Mouse (Mus musculus): ENCODE measurements around the gene Adora1. TPM values are rescaled to one million over a fixed set of nuclear protein-coding genes. Genes with fewer than 3 reads are reported as not detected.

The Adora1 gene
- polyA plus RNA-seq, 1 experiment from 2014 or later = 11.1 TPM

- no peaks in the 10 kb centered on the region; the same call in 1 of the 2 replicates for H3K27me3 ChIP-seq
- no peak overlapping the region for H3K27ac ChIP-seq (replicated peaks)
- H3K36me3 ChIP-seq = no peaks in the 10 kb centered on the region
- no peaks in the 10 kb centered on the region for H3K9me3 ChIP-seq
- H3K4me2 ChIP-seq = no peak overlapping the region
- ATAC-seq (ENCODE audit: low read depth) = no peak
- no peak overlapping the region for H3K9ac ChIP-seq
- H3K4me1 ChIP-seq (replicated peaks) = no peaks in the 10 kb centered on the region
- WGBS = 88% methylated on average over 12 of the region's 12 CpGs
- no peak overlapping the region for H3K4me3 ChIP-seq
These were observed 10.5 kb downstream of the Adora1 start for GRCm38 (mm10) chr1:134224649-134225227.

- no peaks in the 10 kb centered on the region for H3K9me3 ChIP-seq
- no peak overlapping the region for H3K4me2 ChIP-seq
- no peak overlapping the region for H3K4me3 ChIP-seq
- H3K9ac ChIP-seq = no peak overlapping the region
- no peaks in the 10 kb centered on the region; the same call in 1 of the 2 replicates for H3K27me3 ChIP-seq
- H3K36me3 ChIP-seq = no peaks in the 10 kb centered on the region
- no peak overlapping the region for H3K27ac ChIP-seq (replicated peaks)
- H3K4me1 ChIP-seq (replicated peaks) = no peaks in the 10 kb centered on the region
- ATAC-seq (ENCODE audit: low read depth) = no peak
- WGBS = 62% methylated on average over 8 of the region's 8 CpGs
These were observed 12.8 kb downstream of the Adora1 start for GRCm38 (mm10) chr1:134222122-134223055.

- Histone ChIP-seq H3K27ac (replicated peaks) (no peak overlapping the region), H3K4me2 (no peak overlapping the region), H3K27me3 (no peaks in the 10 kb centered on the region; the same call in 1 of the 2 replicates), H3K4me1 (replicated peaks) (peaks cover 2% of the 10 kb centered on the region), H3K4me3 (no peak overlapping the region), H3K9me3 (no peaks in the 10 kb centered on the region), H3K36me3 (no peaks in the 10 kb centered on the region), H3K9ac (no peak overlapping the region)
- no peak for ATAC-seq (ENCODE audit: low read depth)
- 88% methylated on average over 1 of the region's 1 CpGs for WGBS
These were observed 14.1 kb downstream of the Adora1 start for GRCm38 (mm10) chr1:134221172-134221571.

DNA sequence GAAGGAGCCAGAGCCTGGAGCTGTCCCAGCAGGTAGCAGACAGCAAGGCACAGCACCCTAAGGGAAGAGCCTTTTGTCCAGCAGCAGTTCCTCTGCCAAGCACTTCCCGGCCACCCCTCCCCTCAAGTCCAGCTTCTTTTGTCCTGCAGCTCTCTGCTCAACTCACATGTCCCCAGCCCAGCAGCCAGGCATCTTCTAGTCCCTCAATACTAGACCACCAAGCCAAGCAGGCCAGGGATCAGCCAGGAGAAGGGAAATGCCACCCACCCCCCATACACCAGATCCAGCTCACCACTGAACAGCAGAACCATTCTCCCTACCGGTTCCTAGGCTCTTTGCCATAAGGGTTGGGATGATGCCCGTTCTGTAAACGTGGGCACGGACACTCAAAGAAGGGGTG is 15.6 kb downstream of the Adora1 start:
- Histone ChIP-seq H3K9me3 (no peaks in the 10 kb centered on the region), H3K4me2 (no peak overlapping the region), H3K36me3 (no peaks in the 10 kb centered on the region), H3K9ac (no peak overlapping the region), H3K4me3 (no peak overlapping the region), H3K27ac (replicated peaks) (no peak overlapping the region), H3K27me3 (no peaks in the 10 kb centered on the region; the same call in 1 of the 2 replicates), H3K4me1 (replicated peaks) (peaks cover 12% of the 10 kb centered on the region)
- no peak for ATAC-seq (ENCODE audit: low read depth)
- WGBS = 78% methylated on average over 5 of the region's 5 CpGs

- Histone ChIP-seq H3K4me1 (replicated peaks) (peaks cover 12% of the 10 kb centered on the region), H3K9me3 (no peaks in the 10 kb centered on the region), H3K4me3 (no peak overlapping the region), H3K4me2 (no peak overlapping the region), H3K9ac (no peak overlapping the region), H3K27me3 (no peaks in the 10 kb centered on the region), H3K36me3 (no peaks in the 10 kb centered on the region), H3K27ac (replicated peaks) (no peak overlapping the region)
- 84% methylated on average over 3 of the region's 3 CpGs for WGBS
- no peak for ATAC-seq (ENCODE audit: low read depth)
These were observed 17.3 kb downstream of the Adora1 start for GRCm38 (mm10) chr1:134217942-134218341.

- no peak overlapping the region for H3K27ac ChIP-seq (replicated peaks)
- H3K9ac ChIP-seq = no peak overlapping the region
- H3K4me1 ChIP-seq (replicated peaks) = peaks cover 12% of the 10 kb centered on the region
- ATAC-seq (ENCODE audit: low read depth) = no peak
- H3K4me2 ChIP-seq = no peak overlapping the region
- no peaks in the 10 kb centered on the region for H3K9me3 ChIP-seq
- 75% methylated on average over 12 of the region's 12 CpGs for WGBS
- H3K4me3 ChIP-seq = no peak overlapping the region
- H3K36me3 ChIP-seq = no peaks in the 10 kb centered on the region
- no peaks in the 10 kb centered on the region for H3K27me3 ChIP-seq
These were observed 18.2 kb downstream of the Adora1 start for GRCm38 (mm10) chr1:134217028-134217481.

GRCm38 (mm10) chr1:134216629-134216971 is 18.6 kb downstream of the Adora1 start:
- WGBS = 81% methylated on average over 2 of the region's 2 CpGs
- no peak for ATAC-seq (ENCODE audit: low read depth)

DNA sequence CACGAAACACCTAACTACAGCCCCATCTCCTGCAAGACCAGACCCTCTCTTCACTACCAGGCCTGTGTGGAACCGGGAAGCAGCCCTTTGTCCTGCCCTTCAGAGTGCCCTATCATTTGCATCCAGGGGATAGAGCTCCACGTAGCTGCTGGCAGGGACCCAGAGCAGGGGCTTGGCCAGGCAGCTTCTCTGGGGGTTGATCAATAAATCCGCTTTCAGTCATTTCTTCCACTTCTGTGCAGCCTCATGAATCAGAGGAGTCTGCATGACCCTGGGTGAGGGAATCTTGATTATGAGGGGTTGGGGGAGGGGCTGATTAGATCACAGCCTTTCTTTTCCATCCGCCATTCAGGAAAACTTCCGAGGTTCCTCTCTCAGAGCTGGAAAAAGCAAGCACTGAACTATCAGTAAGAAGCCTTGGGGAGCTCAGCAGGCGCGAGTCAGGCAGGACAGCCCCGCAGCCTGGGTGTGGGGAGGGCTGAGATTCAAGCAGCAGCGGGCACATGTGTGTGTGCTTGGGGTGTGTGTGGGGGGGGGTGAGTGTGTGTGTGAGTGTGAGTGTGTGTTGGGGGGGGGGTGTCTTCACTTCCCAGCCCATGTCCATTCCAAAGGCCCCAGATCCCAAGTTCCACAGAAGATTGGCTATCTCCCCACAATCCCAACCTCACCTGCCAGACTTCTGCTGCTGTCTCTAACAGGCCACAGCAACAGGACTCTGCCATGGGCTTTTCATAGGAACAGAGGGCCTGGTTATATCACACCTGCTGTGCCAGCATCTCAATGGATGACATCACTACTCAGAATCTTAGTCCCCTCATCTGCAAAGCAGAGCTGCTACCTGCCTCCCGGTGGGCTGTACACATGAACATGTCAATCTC is 19.2 kb downstream of the Adora1 start:
- 20% methylated on average over 11 of the region's 11 CpGs for WGBS
- no peaks in the 10 kb centered on the region for H3K9me3 ChIP-seq
- peak; percentile 36; the same call in 1 of the 2 replicates for ATAC-seq (ENCODE audit: low read depth)

More at GRCm38 (mm10) chr1:134216629-134216971, 18.6 kb downstream of the Adora1 start:
- no peak overlapping the region for H3K4me2 ChIP-seq
- no peaks in the 10 kb centered on the region for H3K9me3 ChIP-seq
- H3K27me3 ChIP-seq = no peaks in the 10 kb centered on the region
- no peak overlapping the region for H3K4me3 ChIP-seq
- H3K9ac ChIP-seq = no peak overlapping the region
- H3K36me3 ChIP-seq = no peaks in the 10 kb centered on the region
- no peak overlapping the region for H3K27ac ChIP-seq (replicated peaks)
- peaks cover 12% of the 10 kb centered on the region for H3K4me1 ChIP-seq (replicated peaks)

GRCm38 (mm10) chr1:134215059-134215458 is 20.2 kb downstream of the Adora1 start:
- H3K9ac ChIP-seq = no peak overlapping the region

More for the DNA sequence above, 19.2 kb downstream of the Adora1 start:
- no peaks in the 10 kb centered on the region for H3K27me3 ChIP-seq
- H3K4me3 ChIP-seq = no peak overlapping the region
- H3K4me2 ChIP-seq = 0 out of 2 replicates have a peak overlapping the region, but pooled peaks have one; percentile 1
- H3K27ac ChIP-seq (replicated peaks) = peak overlapping the region; percentile 46
- H3K9ac ChIP-seq = peak overlapping the region; percentile 12; the same call in 1 of the 2 replicates
- H3K4me1 ChIP-seq (replicated peaks) = peaks cover 12% of the 10 kb centered on the region
- H3K36me3 ChIP-seq = no peaks in the 10 kb centered on the region

DNA sequence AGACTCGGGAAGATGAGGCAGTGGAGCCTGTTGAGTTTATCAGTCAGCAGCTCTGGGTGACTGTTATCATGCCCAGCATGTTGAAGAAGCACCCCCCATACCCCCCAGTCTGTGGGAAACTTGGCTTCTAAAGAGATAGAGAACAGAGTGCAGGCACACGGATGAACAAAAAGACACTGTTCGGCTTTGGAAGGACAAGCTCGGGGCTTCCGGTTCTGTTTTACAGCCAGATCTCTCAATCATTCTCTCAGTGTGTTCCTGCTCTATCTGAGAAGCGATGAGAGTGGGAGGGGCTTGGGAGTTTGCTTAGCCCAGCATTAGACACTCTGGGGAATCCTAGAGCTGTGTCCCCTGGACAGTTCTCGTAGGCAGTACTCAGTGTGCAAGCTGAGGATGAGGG is 21.8 kb downstream of the Adora1 start:
- Histone ChIP-seq H3K4me3 (no peak overlapping the region), H3K36me3 (no peaks in the 10 kb centered on the region), H3K9ac (no peak overlapping the region), H3K27me3 (no peaks in the 10 kb centered on the region), H3K4me2 (no peak overlapping the region), H3K9me3 (no peaks in the 10 kb centered on the region), H3K27ac (replicated peaks) (no peak overlapping the region), H3K4me1 (replicated peaks) (peaks cover 12% of the 10 kb centered on the region)
- no peak for ATAC-seq (ENCODE audit: low read depth)
- WGBS = 65% methylated on average over 7 of the region's 7 CpGs

More at GRCm38 (mm10) chr1:134215059-134215458, 20.2 kb downstream of the Adora1 start:
- H3K27ac ChIP-seq (replicated peaks) = no peak overlapping the region
- peaks cover 12% of the 10 kb centered on the region for H3K4me1 ChIP-seq (replicated peaks)
- no peak overlapping the region for H3K4me2 ChIP-seq
- H3K4me3 ChIP-seq = no peak overlapping the region
- no peaks in the 10 kb centered on the region for H3K9me3 ChIP-seq
- no peaks in the 10 kb centered on the region for H3K36me3 ChIP-seq
- WGBS = 42% methylated on average over 7 of the region's 7 CpGs
- no peak for ATAC-seq (ENCODE audit: low read depth)
- H3K27me3 ChIP-seq = no peaks in the 10 kb centered on the region

GRCm38 (mm10) chr1:134212351-134212750 is 22.9 kb downstream of the Adora1 start:
- Histone ChIP-seq H3K4me3 (no peak overlapping the region), H3K4me2 (no peak overlapping the region)
- ATAC-seq (ENCODE audit: low read depth) = no peak

More at GRCm38 (mm10) chr1:134212351-134212750, 22.9 kb downstream of the Adora1 start:
- Histone ChIP-seq H3K9ac (no peak overlapping the region), H3K36me3 (no peaks in the 10 kb centered on the region), H3K4me1 (replicated peaks) (peaks cover 12% of the 10 kb centered on the region), H3K27ac (replicated peaks) (no peak overlapping the region), H3K27me3 (no peaks in the 10 kb centered on the region), H3K9me3 (no peaks in the 10 kb centered on the region)
- 90% methylated on average over 5 of the region's 6 CpGs for WGBS
